Mouse (Mus musculus) E14TG2a.4 (cell line): ENCODE measurements around the gene Tff2.

Experiments used
- H3K27me3 ChIP-seq: 2 replicates; pipeline ENCODE4 v1.6.1; 2014; ENCODE audit warnings: low read length, control low read depth; ENCODE audit not compliant: insufficient read depth
- H3K36me3 ChIP-seq: 2 replicates; pipeline ENCODE4 v1.6.1; 2014; ENCODE audit warnings: low read length, control low read depth; ENCODE audit not compliant: insufficient read depth
- H3K4me1 ChIP-seq: replicated peaks from 2 replicates; pipeline ENCODE4 v1.6.1; 2014; ENCODE audit warnings: low read depth, low read length, control low read depth
- H3K4me3 ChIP-seq: replicated peaks from 2 replicates; pipeline ENCODE4 v1.5.1; 2014; ENCODE audit warnings: mild to moderate bottlenecking, low read length
- H3K9me3 ChIP-seq: 2 replicates; pipeline ENCODE4 v1.6.1; 2014; ENCODE audit warnings: low read length, control low read depth
- CTCF ChIP-seq: conservative IDR thresholded peaks from 2 replicates; pipeline ENCODE4 v1.5.1; 2014; ENCODE audit warnings: low read length
- NANOG ChIP-seq: IDR thresholded peaks from 2 replicates; pipeline ENCODE4 v1.6.1; 2014; ENCODE audit warnings: borderline replicate concordance, low read length, mixed read lengths
- POU5F1 ChIP-seq: IDR thresholded peaks from 2 replicates; pipeline ENCODE4 v1.6.1; 2014; ENCODE audit warnings: low read length, borderline replicate concordance

Tff2 gene

DNA sequence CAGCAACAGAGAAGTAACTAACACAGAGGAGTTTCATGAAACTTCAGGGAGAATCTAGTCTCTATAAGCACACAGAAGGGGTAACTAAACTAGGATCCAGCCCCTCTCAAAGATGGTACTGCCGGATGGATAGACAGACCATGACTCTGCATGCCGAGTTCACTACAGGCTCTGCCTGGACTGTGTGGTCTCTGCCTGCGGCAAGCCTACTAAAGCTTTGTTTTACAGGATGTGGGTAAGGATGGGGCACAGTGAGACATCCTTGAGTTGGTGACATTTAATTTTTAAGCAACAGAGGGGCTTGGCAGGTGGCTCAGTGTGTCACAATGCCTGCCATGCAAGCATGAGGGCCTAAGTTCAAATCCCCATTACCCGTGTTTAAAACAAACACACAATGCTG, 32.2 kb upstream of the Tff2 start:
- Histone ChIP-seq H3K4me3 (no peak overlapping the region), H3K36me3 (no peaks in the 10 kb centered on the region), H3K4me1 (no peaks in the 10 kb centered on the region), H3K9me3 (no peaks in the 10 kb centered on the region), H3K27me3 (0 out of 2 replicates have a peak, but pooled peaks cover 6% of the 10 kb centered on the region)
- TF ChIP-seq CTCF: no peak
- no peak for TF ChIP-seq POU5F1
- no peak for TF ChIP-seq NANOG

DNA sequence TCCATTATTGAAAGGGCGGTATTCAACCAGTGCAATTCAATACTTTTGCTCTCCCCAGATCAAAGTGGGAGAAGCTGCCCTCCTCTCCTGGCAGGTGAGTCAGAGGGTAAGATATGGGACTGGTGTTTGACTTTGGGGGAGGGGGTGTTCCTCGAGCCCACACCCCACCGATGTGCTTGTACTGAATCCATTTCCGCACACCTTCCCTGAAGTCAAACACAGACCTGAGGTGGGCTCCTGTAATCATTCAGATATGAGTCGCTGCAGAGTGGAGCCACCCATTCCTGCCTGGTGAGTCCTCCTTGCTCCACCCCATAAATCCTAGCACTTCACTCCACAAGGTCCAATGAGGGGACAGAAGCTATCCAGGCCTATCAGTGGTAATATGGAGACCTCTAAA, 25.7 kb upstream of the Tff2 start:
- TF ChIP-seq CTCF: no peak
- no peak for TF ChIP-seq POU5F1
- no peak for TF ChIP-seq NANOG
- H3K9me3 ChIP-seq: no peaks in the 10 kb centered on the region
- no peak overlapping the region for H3K4me3 ChIP-seq
- no peaks in the 10 kb centered on the region for H3K36me3 ChIP-seq
- no peaks in the 10 kb centered on the region; the same call in 1 of the 2 replicates for H3K27me3 ChIP-seq
- no peaks in the 10 kb centered on the region for H3K4me1 ChIP-seq

DNA sequence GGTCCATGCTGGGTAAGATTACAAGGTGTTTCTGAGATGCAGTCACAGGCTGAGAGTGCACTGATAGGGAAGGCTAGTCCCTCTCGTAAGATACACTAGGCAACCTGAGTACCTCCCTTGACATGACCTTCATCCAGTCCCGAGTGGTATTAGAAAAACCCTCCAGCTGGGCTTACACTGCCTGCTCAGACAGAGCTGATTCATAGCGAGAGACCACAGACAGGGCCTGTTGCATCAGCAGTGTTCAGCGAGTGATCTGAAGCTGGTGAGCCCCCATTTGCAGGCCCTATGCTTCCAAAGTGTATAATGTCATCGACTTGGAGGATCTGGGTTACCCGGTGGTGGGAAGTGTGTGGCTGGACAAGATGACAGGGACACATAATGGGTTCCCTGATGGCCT, 21.0 kb upstream of the Tff2 start, which contains the start of gene Tff1:
Tff1 (minus strand) TSS at position 151 of the 400 bp plus-strand sequence.
- TF ChIP-seq NANOG (no peak), POU5F1 (no peak), CTCF (no peak)
- Histone ChIP-seq H3K36me3 (no peaks in the 10 kb centered on the region), H3K4me1 (no peaks in the 10 kb centered on the region), H3K27me3 (no peaks in the 10 kb centered on the region; the same call in 1 of the 2 replicates), H3K4me3 (no peak within 1 kb of the TSS), H3K9me3 (no peaks in the 10 kb centered on the region)

DNA sequence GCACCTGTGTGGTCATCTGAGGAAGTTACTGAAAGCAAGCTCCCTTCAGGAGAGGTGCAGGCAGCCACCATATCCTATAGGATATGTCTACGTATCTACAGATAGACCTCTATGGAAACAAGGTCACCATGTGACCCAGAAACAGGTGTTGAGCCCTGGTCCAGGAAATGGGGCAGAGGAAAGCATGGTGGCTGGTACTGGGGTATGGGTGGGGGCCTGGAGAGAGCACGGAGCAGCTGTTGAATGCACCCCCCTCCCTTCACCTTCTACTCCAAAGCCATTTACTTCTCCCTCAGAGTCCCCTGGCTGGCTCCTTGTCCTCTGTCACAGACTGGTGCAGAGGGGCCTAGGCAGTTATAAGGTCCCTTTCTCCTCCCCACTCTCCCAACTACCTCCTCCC, 19.7 kb upstream of the Tff2 start:
- Histone ChIP-seq H3K36me3 (no peaks in the 10 kb centered on the region), H3K4me3 (no peak overlapping the region), H3K9me3 (peaks cover 7% of the 10 kb centered on the region), H3K27me3 (no peaks in the 10 kb centered on the region; the same call in 1 of the 2 replicates), H3K4me1 (no peaks in the 10 kb centered on the region)
- TF ChIP-seq CTCF (no peak), NANOG (no peak), POU5F1 (no peak)

DNA sequence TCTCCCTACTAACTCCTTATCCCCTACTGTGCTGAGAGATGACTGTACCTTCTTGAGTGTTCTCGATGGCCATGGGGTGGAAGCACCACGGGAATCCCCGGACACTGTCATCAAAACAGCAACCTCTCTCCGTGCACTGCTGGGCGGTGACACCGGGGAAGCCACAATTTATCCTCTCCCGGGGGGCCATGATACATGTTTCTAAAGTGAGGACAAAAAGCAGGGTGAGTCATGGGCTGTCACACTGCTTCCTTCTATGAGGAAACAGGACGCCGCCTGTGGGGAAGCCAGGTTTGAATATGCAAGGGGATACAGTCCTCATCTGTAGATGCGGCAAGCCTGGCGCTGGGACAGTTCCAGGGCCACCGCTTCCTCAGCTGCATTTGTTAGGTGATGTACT, 18.5 kb upstream of the Tff2 start:
- H3K4me1 ChIP-seq: no peaks in the 10 kb centered on the region
- H3K27me3 ChIP-seq: no peaks in the 10 kb centered on the region; the same call in 1 of the 2 replicates
- peaks cover 11% of the 10 kb centered on the region for H3K9me3 ChIP-seq
- TF ChIP-seq CTCF (no peak), NANOG (no peak), POU5F1 (no peak)
- H3K4me3 ChIP-seq: no peak overlapping the region
- no peaks in the 10 kb centered on the region for H3K36me3 ChIP-seq

DNA sequence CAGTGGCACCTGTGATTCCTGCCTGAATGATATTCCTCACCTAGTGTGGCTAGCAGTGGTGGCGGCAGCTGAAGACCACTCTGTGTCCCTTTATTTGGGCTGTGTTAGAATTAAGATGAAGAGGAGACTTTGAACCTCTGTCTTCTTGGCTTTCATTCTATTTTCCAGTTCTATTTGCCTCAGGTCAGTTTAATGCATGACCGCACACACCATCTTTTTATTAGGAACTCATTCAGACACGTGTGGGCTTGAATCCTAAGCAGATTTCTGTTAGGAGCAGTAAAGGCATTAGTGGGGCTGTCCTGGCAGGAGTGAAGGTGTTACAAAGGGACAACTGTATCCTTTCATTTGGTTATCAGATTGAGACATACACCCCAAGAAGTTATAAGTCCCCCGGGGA, 16.2 kb upstream of the Tff2 start:
- Histone ChIP-seq H3K27me3 (no peaks in the 10 kb centered on the region), H3K9me3 (peaks cover 11% of the 10 kb centered on the region), H3K4me1 (no peaks in the 10 kb centered on the region), H3K4me3 (no peak overlapping the region), H3K36me3 (no peaks in the 10 kb centered on the region)
- TF ChIP-seq NANOG (no peak), CTCF (no peak), POU5F1 (no peak)

DNA sequence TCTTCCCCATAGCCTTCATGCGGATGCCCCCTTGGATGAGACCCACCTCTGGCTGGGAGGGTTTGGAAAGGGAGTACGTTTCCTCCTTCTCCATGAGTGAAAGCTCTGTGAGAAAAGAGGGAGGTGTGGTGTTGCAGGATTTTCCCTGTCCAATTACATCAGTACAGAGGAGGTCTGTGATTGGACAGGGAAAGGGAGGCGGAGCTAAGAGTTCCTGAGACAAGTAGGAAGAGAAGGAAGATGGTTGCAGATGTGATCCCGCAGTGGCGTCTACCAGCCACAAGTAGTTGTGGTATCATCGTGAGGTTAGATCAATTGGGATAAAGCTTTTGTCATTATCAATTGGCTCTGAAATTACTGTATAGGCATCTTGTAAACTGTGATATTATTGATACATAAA, 13.8 kb upstream of the Tff2 start:
- no peaks in the 10 kb centered on the region for H3K4me1 ChIP-seq
- TF ChIP-seq NANOG: no peak
- no peak for TF ChIP-seq CTCF
- TF ChIP-seq POU5F1: no peak
- peaks cover 7% of the 10 kb centered on the region; the same call in 1 of the 2 replicates for H3K27me3 ChIP-seq
- H3K9me3 ChIP-seq: peaks cover 11% of the 10 kb centered on the region
- no peaks in the 10 kb centered on the region for H3K36me3 ChIP-seq
- no peak overlapping the region for H3K4me3 ChIP-seq

DNA sequence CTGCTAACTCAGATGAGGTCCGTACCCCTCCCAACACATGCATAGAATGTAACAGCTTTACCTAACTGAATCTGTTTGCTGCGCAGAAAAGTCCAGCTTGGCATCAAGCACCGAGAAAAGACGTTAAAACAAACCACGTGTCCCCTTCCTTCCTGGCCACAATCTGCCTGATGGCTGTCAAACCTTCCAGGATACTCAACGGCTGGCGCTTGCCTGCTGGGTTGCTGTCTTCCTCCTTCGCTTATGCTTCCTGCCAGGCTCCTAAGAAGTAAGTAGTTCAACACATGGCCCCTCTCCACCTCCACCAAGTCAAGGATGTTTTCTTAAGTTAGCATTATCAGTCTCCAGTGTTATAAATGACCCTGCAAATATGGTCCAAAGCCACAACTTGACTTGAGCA, 9.7 kb upstream of the Tff2 start:
- Histone ChIP-seq H3K4me1 (no peaks in the 10 kb centered on the region), H3K27me3 (peaks cover 7% of the 10 kb centered on the region; the same call in 1 of the 2 replicates), H3K9me3 (peaks cover 3% of the 10 kb centered on the region), H3K36me3 (no peaks in the 10 kb centered on the region), H3K4me3 (no peak overlapping the region)
- no peak for TF ChIP-seq POU5F1
- no peak for TF ChIP-seq NANOG
- no peak for TF ChIP-seq CTCF

DNA sequence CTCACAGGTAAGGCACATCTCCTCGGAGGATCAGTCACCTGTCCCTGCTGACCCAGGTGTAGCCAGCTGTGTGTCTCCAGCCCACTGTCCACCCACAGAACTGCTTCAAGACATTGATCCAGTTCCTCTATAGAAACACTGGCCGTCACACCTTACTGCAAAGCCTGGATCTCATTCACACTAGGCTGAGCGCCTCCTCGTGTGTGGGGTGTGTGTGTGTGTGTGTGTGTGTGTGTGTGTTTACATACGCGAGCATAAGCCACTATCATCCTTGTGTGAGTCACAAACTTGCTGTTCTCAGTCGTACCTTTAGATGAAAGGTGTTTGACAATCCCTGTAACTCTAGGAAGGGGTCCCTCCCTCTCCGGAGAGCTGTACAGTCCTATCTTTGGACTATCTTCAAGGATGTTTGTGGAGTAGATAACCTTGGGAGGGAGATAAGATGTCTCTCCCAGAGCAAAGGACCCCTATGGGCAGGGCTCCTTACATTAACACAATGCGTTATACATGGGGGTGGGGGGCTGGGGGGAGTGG, 9.0 kb upstream of the Tff2 start:
- H3K27me3 ChIP-seq: peaks cover 7% of the 10 kb centered on the region; the same call in 1 of the 2 replicates
- TF ChIP-seq CTCF (no peak), NANOG (no peak), POU5F1 (no peak)
- no peak overlapping the region for H3K4me3 ChIP-seq
- no peaks in the 10 kb centered on the region for H3K9me3 ChIP-seq
- H3K36me3 ChIP-seq: no peaks in the 10 kb centered on the region
- no peaks in the 10 kb centered on the region for H3K4me1 ChIP-seq
